Mouse (Mus musculus) brain, embryonic 14.5 days (tissue): ENCODE measurements at regions not wholly inside any gene's neighbourhood (a gene's known extent, or its start where the extent isn't known, plus 50 kb on each side); places are given as distances from the start of the nearest gene placed in this dataset.
A peak's percentile ranks its signal among the peaks of the same experiment; 100 is the strongest.

ENCODE experiments used
- DNase-seq: peaks from one replicate; pipeline ENCODE4 v3.0.0-alpha.2; 2011; ENCODE audit warnings: low read depth
- CTCF ChIP-seq: fragments of 200-500 bp; IDR thresholded peaks from 2 replicates; pipeline ENCODE4 v1.5.1; 2012; ENCODE audit warnings: inconsistent platforms, mild to moderate bottlenecking, moderate library complexity, borderline replicate concordance; ENCODE audit not compliant: insufficient read depth, insufficient read length; ENCODE audit errors: extremely low read depth
- POLR2A ChIP-seq: fragments of 200-500 bp; IDR thresholded peaks from 2 replicates; pipeline ENCODE4 v1.6.1; 2012; ENCODE audit warnings: mild to moderate bottlenecking, inconsistent platforms, borderline replicate concordance; ENCODE audit not compliant: poor library complexity, insufficient read depth, insufficient read length, severe bottlenecking; ENCODE audit errors: extremely low read depth

- DNase-seq: no peak
- TF ChIP-seq POLR2A (no peak), CTCF (no peak)
Observed at GRCm38 (mm10) chr3:65478215-65478614, 50.0 kb upstream of the Tiparp start.

GRCm38 (mm10) chr3:65477111-65477510 is 51.1 kb upstream of the Tiparp start:
- no peak for DNase-seq
- no peak for TF ChIP-seq POLR2A
- no peak for TF ChIP-seq CTCF

- peak; percentile 39 for DNase-seq
Observed at GRCm38 (mm10) chr3:65476091-65476953, 51.9 kb upstream of the Tiparp start.

GRCm38 (mm10) chr3:65474585-65474984 is 53.6 kb upstream of the Tiparp start:
- DNase-seq: no peak
- TF ChIP-seq CTCF (no peak), POLR2A (no peak)

More at GRCm38 (mm10) chr3:65476091-65476953, 51.9 kb upstream of the Tiparp start:
- no peak for TF ChIP-seq POLR2A
- no peak for TF ChIP-seq CTCF

GRCm38 (mm10) chr3:65471796-65472195 is 56.4 kb upstream of the Tiparp start:
- TF ChIP-seq CTCF (no peak), POLR2A (no peak)
- no peak for DNase-seq

- DNase-seq: no peak
Observed at GRCm38 (mm10) chr3:65469207-65469606, 59.0 kb upstream of the Tiparp start.

GRCm38 (mm10) chr3:65464769-65465168 is 63.4 kb upstream of the Tiparp start:
- DNase-seq: no peak
- TF ChIP-seq POLR2A (no peak), CTCF (no peak)

More at GRCm38 (mm10) chr3:65469207-65469606, 59.0 kb upstream of the Tiparp start:
- TF ChIP-seq POLR2A (no peak), CTCF (no peak)

- DNase-seq: no peak
- TF ChIP-seq POLR2A (no peak), CTCF (no peak)
Observed at GRCm38 (mm10) chr3:65460936-65461335, 67.3 kb upstream of the Tiparp start.

- TF ChIP-seq POLR2A (no peak), CTCF (no peak)
- peak; percentile 52 for DNase-seq
Observed at GRCm38 (mm10) chr3:65459702-65460101, 67.3 kb upstream of the Ssr3 start.

- TF ChIP-seq CTCF: no peak
- TF ChIP-seq POLR2A: no peak
- DNase-seq: no peak
Observed at GRCm38 (mm10) chr3:65457931-65458330, 65.5 kb upstream of the Ssr3 start.

- DNase-seq: peak; percentile 97
- TF ChIP-seq POLR2A (peak; percentile 7; the same call in 1 of the 2 replicates), CTCF (no peak)
Observed at GRCm38 (mm10) chr3:65455597-65456284, 63.3 kb upstream of the Ssr3 start.

- no peak for DNase-seq
- TF ChIP-seq POLR2A: no peak
- TF ChIP-seq CTCF: no peak
Observed at GRCm38 (mm10) chr3:65454301-65454700, 61.9 kb upstream of the Ssr3 start.

- DNase-seq: no peak
- TF ChIP-seq CTCF (no peak), POLR2A (no peak)
Observed at GRCm38 (mm10) chr3:65449176-65449575, 56.8 kb upstream of the Ssr3 start.
